ENCODE assay signal across 11 mouse cellular contexts in genomic region chr17:62687369-62687768, GRCm38 (mm10).
DNase-seq lines count a peak whose midpoint lies in the region; ATAC-seq and TF ChIP-seq lines count a peak whose summit lies in the region.
"Had no signal": no experiment of that assay in that cellular context is flagged by ENCODE, and none has a peak within 500 bp of the region (broad histone marks: within the 10 kb centered on the region; RNA-seq: fewer than 3 reads in every experiment).

No protein-coding gene starts in this region.

- WGBS in lung, adult 2 months, result 11% methylated on average over 6 of the region's 6 CpGs
- 56% methylated on average over 6 of the region's 6 CpGs for WGBS in forebrain, embryonic 11.5 days
- 54% methylated on average over 6 of the region's 6 CpGs for WGBS in forebrain, embryonic 16.5 days

- H3K4me1 ChIP-seq in lung, adult 2 months (ENCODE audit: control insufficient read depth, insufficient read depth, low read length), result peaks cover 3% of the 10 kb centered on the region; the same call in 1 of the 2 replicates
- 0 out of 2 replicates have a peak, but pooled peaks cover 2% of the 10 kb centered on the region for H3K4me1 ChIP-seq in forebrain, embryonic 11.5 days (replicated peaks; ENCODE audit: control insufficient read depth, insufficient read depth, low read length)
- H3K4me1 ChIP-seq in forebrain, embryonic 16.5 days (replicated peaks; ENCODE audit: control insufficient read depth, insufficient read depth, low read length), result peaks cover 2% of the 10 kb centered on the region; the same call in 1 of the 2 replicates

- H3K4me3 ChIP-seq in lung, adult 2 months (replicated peaks; ENCODE audit: extremely low read depth, low read depth, low read length), result peak overlapping the region; percentile 39
- no peak overlapping the region for H3K4me3 ChIP-seq in forebrain, embryonic 11.5 days (ENCODE audit: low read depth, low read length)
- no peak overlapping the region for H3K4me3 ChIP-seq in forebrain, embryonic 16.5 days (replicated peaks; ENCODE audit: low read length)
- H3K4me3 ChIP-seq: limb, embryonic 13.5 days had no signal

- peak; percentile 58 for ATAC-seq in granulocyte monocyte progenitor cell, adult 5-6 weeks (replicated peaks; ENCODE audit: poor library complexity, severe bottlenecking)
- no peak for ATAC-seq in forebrain, embryonic 11.5 days (replicated peaks; ENCODE audit: low FRiP score)
- no peak for ATAC-seq in forebrain, embryonic 16.5 days

- no peaks in the 10 kb centered on the region for H3K27me3 ChIP-seq in forebrain, embryonic 11.5 days (ENCODE audit: control insufficient read depth, insufficient read depth, low read length)
- no peaks in the 10 kb centered on the region; the same call in 1 of the 2 replicates for H3K27me3 ChIP-seq in forebrain, embryonic 16.5 days (replicated peaks; ENCODE audit: control insufficient read depth, insufficient read depth, low read length)
- H3K27me3 ChIP-seq: limb, embryonic 13.5 days had no signal

- H3K27ac ChIP-seq in forebrain, embryonic 11.5 days (ENCODE audit: low read depth, low read length), result no peak overlapping the region
- no peak overlapping the region for H3K27ac ChIP-seq in forebrain, embryonic 16.5 days (ENCODE audit: low read length)
- H3K27ac ChIP-seq: limb, embryonic 13.5 days had no signal

- H3K9ac ChIP-seq in forebrain, embryonic 11.5 days (ENCODE audit: low read length), result no peak overlapping the region
- no peak overlapping the region for H3K9ac ChIP-seq in forebrain, embryonic 16.5 days (replicated peaks; ENCODE audit: low read depth, low read length)
- H3K9ac ChIP-seq: limb, embryonic 13.5 days had no signal

- DNase-seq in adrenal gland, adult 8-10 months, result peak; percentile 12
- no peak for DNase-seq in adrenal gland, postnatal 4 days (ENCODE audit: low spot score in 2 of 2)
- peak; percentile 95 for DNase-seq in 3T3-L1 (ENCODE audit: low read depth, low spot score)
- peak; percentile 41 for DNase-seq in lung, adult 2 months
- no peak for DNase-seq in forebrain, embryonic 11.5 days (ENCODE audit: low spot score)
- no peak for DNase-seq in thymus, postnatal 14 days
- DNase-seq: cerebellum, postnatal 10 days; right cerebral cortex, postnatal 14 days had no signal

- H3K9me3 ChIP-seq in forebrain, embryonic 11.5 days (ENCODE audit: control insufficient read depth, low read length), result no peaks in the 10 kb centered on the region
- no peaks in the 10 kb centered on the region for H3K9me3 ChIP-seq in forebrain, embryonic 16.5 days (ENCODE audit: control insufficient read depth, low read length)
- H3K9me3 ChIP-seq: limb, embryonic 13.5 days had no signal

- no peaks in the 10 kb centered on the region for H3K36me3 ChIP-seq in forebrain, embryonic 11.5 days (ENCODE audit: control insufficient read depth, insufficient read depth, low read length)
- no peaks in the 10 kb centered on the region for H3K36me3 ChIP-seq in forebrain, embryonic 16.5 days (ENCODE audit: control insufficient read depth, insufficient read depth)
- H3K36me3 ChIP-seq: limb, embryonic 13.5 days had no signal

- TF ChIP-seq CTCF in lung, adult 2 months (IDR thresholded peaks at IDR 0.05; ENCODE audit: insufficient read depth, low read length), result no peak

- H3K4me2 ChIP-seq in forebrain, embryonic 11.5 days (ENCODE audit: low read depth, low read length, severe bottlenecking), result no peak overlapping the region
- no peak overlapping the region for H3K4me2 ChIP-seq in forebrain, embryonic 16.5 days (ENCODE audit: low read length)
- H3K4me2 ChIP-seq: limb, embryonic 13.5 days had no signal

- no peak for TF ChIP-seq POLR2A in lung, adult 2 months (IDR thresholded peaks at IDR 0.05; ENCODE audit: borderline replicate concordance, extremely low read depth, low read depth, low read length)

Comparison
In these comparisons a context has a peak if more than half of its experiments do, and no peak if none do; other contexts are left out.
1. DNase-seq: peak in adrenal gland, adult 8-10 months (single experiment), 3T3-L1 (single experiment) and lung, adult 2 months (single experiment); none in adrenal gland, postnatal 4 days (0 of 2), forebrain, embryonic 11.5 days (single experiment) and thymus, postnatal 14 days (single experiment).